Mouse (Mus musculus): Measurements from ENCODE around the gene Tec. TPM values are rescaled to one million over a fixed set of nuclear protein-coding genes. Genes with fewer than 3 reads are reported as not detected.

The Tec gene
- polyA plus RNA-seq, 1 experiment from 2014 or later: 7.9 TPM

DNA sequence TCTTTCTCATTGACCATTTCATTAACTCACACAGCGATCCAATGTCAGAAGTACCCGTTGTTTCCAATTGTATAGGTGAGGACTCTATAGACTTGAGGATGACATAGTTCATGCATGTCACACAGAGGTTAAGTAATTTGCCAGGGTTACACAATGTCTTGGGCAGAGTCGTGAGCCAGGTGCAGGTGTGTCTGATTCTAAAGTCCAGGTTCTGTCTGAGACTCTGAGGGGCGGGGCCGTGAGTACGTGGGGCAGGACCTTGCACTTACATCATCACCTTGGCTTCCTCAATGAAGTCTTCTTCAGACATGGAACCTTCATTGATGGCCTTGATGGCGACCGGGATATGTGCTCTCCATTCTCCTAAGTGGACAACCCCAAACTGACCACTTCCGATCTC lies 158.3 kb downstream of the Tec start:
- Histone ChIP-seq H3K9me3 (replicated peaks) (no peaks in the 10 kb centered on the region), H3K4me2 (replicated peaks) (no peak overlapping the region), H3K4me3 (replicated peaks) (no peak overlapping the region), H3K4me1 (no peaks in the 10 kb centered on the region; the same call in 1 of the 2 replicates), H3K27ac (replicated peaks) (no peak overlapping the region), H3K9ac (no peak overlapping the region), H3K27me3 (no peaks in the 10 kb centered on the region), H3K36me3 (no peaks in the 10 kb centered on the region)
- ATAC-seq (ENCODE audit: insufficient number of reproducible peaks, low FRiP score, low TSS enrichment, low read depth): no peak
- WGBS: 88% methylated on average over 9 of the region's 9 CpGs

DNA sequence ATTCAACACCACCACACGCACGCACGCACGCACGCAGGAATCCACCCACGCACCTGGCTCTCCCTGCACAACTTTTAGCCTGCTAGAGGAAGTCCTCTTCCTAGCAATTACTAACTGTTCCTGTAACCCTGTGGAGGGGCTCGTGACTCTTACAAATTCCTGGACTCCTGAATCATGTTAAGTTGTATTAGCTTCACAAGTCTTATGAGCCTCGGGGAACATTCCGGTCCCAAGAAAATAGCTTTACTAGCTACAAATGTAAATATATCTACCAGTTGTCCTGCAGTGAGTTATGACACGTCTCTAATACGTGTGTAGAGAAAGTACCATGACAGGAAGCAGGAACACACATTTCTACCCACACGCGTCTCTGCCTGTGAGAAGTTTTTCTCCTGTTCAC lies 158.8 kb downstream of the Tec start:
- no peak overlapping the region for H3K4me3 ChIP-seq (replicated peaks)
- no peaks in the 10 kb centered on the region for H3K36me3 ChIP-seq
- no peaks in the 10 kb centered on the region for H3K27me3 ChIP-seq
- no peaks in the 10 kb centered on the region; the same call in 1 of the 2 replicates for H3K4me1 ChIP-seq
- no peak for ATAC-seq (ENCODE audit: insufficient number of reproducible peaks, low FRiP score, low TSS enrichment, low read depth)
- H3K9me3 ChIP-seq (replicated peaks): no peaks in the 10 kb centered on the region
- H3K4me2 ChIP-seq (replicated peaks): no peak overlapping the region
- no peak overlapping the region for H3K9ac ChIP-seq
- no peak overlapping the region for H3K27ac ChIP-seq (replicated peaks)
- WGBS: 63% methylated on average over 13 of the region's 13 CpGs

DNA sequence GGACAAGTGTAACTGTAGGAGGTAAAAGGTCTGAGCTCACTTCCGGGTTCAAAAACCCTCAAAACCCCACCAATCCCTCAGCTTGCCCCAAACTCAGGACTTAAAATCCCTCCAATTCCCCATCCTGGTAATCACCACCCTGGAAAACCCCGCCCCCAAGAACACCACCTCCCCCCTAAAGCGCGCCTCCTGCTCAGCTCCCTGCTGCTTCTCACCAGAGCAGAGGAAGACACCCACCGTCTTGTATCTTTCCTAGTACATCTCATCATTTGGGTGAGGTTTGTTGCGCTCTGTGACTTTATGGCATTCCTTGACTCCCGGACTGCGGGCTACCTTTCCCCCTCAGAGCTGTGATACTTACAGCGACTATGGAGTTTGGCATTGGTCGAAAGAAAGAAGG lies 161.6 kb downstream of the Tec start:
- no peaks in the 10 kb centered on the region; the same call in 1 of the 2 replicates for H3K4me1 ChIP-seq
- H3K4me2 ChIP-seq (replicated peaks): peak overlapping the region; percentile 11; the same call in 1 of the 2 replicates
- H3K27me3 ChIP-seq: no peaks in the 10 kb centered on the region
- H3K9ac ChIP-seq: no peak overlapping the region
- H3K27ac ChIP-seq (replicated peaks): no peak overlapping the region
- no peak for ATAC-seq (ENCODE audit: insufficient number of reproducible peaks, low FRiP score, low TSS enrichment, low read depth)
- no peaks in the 10 kb centered on the region for H3K9me3 ChIP-seq (replicated peaks)
- WGBS: 67% methylated on average over 10 of the region's 10 CpGs
- no peak overlapping the region for H3K4me3 ChIP-seq (replicated peaks)
- H3K36me3 ChIP-seq: no peaks in the 10 kb centered on the region

DNA sequence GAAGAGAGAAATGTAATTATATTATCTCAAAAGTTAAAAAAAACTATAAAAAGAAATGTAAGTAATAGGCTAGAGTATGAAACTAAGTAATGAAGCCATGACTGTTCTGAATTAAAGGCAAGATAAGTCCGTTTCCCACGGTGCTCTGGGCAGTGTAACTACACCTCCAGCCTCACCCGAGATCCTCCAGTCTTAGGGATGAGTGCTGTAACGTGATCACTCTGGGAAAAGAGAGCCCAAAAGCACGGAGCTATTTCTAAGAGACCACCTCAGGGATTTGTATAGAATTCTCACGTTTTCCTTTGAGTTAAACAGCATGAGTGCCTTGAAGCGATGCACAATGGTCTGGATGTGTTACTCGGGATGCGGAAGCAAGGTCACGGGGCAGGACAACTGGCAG lies 162.2 kb downstream of the Tec start:
- H3K27me3 ChIP-seq: no peaks in the 10 kb centered on the region
- no peaks in the 10 kb centered on the region for H3K9me3 ChIP-seq (replicated peaks)
- no peak for ATAC-seq (ENCODE audit: insufficient number of reproducible peaks, low FRiP score, low TSS enrichment, low read depth)
- H3K4me2 ChIP-seq (replicated peaks): peak overlapping the region; percentile 11; the same call in 1 of the 2 replicates
- no peaks in the 10 kb centered on the region; the same call in 1 of the 2 replicates for H3K4me1 ChIP-seq
- WGBS: 38% methylated on average over 10 of the region's 10 CpGs
- no peak overlapping the region for H3K4me3 ChIP-seq (replicated peaks)
- H3K27ac ChIP-seq (replicated peaks): no peak overlapping the region
- no peak overlapping the region for H3K9ac ChIP-seq
- no peaks in the 10 kb centered on the region for H3K36me3 ChIP-seq

Other genes with a start within 250 kb of the Tec start
- not detected in 2 replicates for gene Cnga1, start 224.2 kb downstream of the Tec start, polyA plus RNA-seq (2015; fragmentation: Nextera tagmentation; extraction: Ambion mirVana)
- gene Nipal1, start 220.7 kb downstream of the Tec start, polyA plus RNA-seq (2015; fragmentation: Nextera tagmentation; extraction: Ambion mirVana): 10.6 and 16.6 TPM in 2 replicates
- gene Txk, start 115.7 kb downstream of the Tec start, polyA plus RNA-seq (2015; fragmentation: Nextera tagmentation; extraction: Ambion mirVana): 0.18 and 0.23 TPM in 2 replicates
- gene Slain2, start 45.8 kb upstream of the Tec start, polyA plus RNA-seq (2015; fragmentation: Nextera tagmentation; extraction: Ambion mirVana): 16.8 and 17.2 TPM in 2 replicates
- not detected in 2 replicates for gene Gm10135, start 106.2 kb upstream of the Tec start, polyA plus RNA-seq (2015; fragmentation: Nextera tagmentation; extraction: Ambion mirVana)
- 0.31 and 0.66 TPM in 2 replicates for gene Slc10a4, start 138.4 kb upstream of the Tec start, polyA plus RNA-seq (2015; fragmentation: Nextera tagmentation; extraction: Ambion mirVana)